Mouse (Mus musculus): ENCODE data around the gene Foxn3.

DNA sequence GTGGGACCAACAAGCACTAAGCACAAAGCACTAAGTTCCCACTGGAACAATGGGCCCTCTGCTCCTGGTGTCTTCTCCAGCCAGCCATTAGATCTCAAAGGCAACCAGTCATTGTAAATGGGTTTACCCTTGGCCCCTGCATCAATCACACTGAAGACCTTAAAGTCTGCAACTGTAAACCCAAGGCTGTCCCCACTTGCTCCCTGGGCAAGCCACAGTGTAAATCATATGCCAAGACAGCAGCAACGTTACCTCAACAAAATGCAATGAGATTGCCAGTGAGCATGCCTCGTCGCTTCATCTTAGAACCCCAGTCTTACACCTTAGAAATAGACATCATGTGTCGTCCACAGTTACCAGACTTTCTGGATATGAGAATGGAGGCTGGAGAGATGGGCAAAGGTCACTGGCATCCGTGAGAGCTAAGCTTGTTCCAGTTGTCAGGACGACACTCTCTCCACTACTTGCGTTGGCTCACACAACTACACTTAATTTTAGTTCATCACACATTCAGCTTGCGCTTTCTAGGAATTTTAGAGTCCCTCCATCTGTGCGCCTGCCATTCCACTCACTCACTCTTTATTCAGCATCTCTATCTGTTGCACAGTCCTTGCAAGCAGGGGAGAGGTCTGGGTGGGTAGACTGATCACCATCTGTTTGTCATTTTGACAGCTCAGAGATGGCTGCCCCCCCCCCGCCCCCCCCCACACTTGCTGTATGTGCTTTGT is 89.8 kb downstream of the Foxn3 start:
- TF ChIP-seq POLR2A (IDR thresholded peaks at IDR 0.05; ENCODE audit: control insufficient read depth, extremely low read depth, insufficient read depth, low read length, poor library complexity) (no peak), CTCF (IDR thresholded peaks at IDR 0.05; ENCODE audit: borderline replicate concordance, control insufficient read depth, extremely low read depth, insufficient read depth, low read length, poor library complexity) (no peak)

Data from thymus, adult 2 months (tissue).